Mouse (Mus musculus): ENCODE results near the gene Eif2b3. TPM values are rescaled to one million over a fixed set of nuclear protein-coding genes. Genes with fewer than 3 reads are reported as not detected.

The Eif2b3 gene
- total and polyA plus RNA-seq, 3 experiments, result 49.9 to 96.2 (median 84.9) TPM

DNA sequence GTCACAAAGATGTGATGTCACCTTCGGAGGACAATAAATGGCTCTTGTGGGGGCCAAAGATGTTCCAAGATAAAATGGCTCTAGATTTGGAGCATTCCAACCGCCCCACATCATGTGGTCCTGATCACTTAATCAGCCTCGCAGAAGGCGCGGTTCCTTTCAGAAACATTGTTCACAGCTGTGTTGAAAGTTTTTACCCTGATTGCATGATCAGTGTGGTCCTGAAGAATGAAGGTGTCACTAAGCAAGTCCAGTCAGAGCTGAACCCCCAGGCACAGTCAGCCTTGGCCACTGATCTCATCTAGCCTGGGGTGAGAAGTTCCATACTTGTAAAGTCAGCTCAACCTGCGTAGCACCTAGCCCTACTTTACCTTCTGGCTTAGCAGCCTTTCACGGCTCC lies 98.7 kb downstream of the Eif2b3 start:
- Histone ChIP-seq H3K4me3 (replicated peaks in 1 of 3; ENCODE audit: low read depth in 2 of 3, low read length in 2 of 3, poor library complexity in 1 of 3) (no peak overlapping the region), H3K27me3 (replicated peaks) (no peaks in the 10 kb centered on the region), H3K4me1 (ENCODE audit: control insufficient read depth in 1 of 2, insufficient read depth in 2 of 2) (peaks cover 5 to 27% of the 10 kb centered on the region in 2 experiments; a peak in 3 of 4 replicates), H3K9ac (ENCODE audit: insufficient read depth, low read depth) (no peak overlapping the region), H3K9me3 (replicated peaks; ENCODE audit: low read length) (no peaks in the 10 kb centered on the region), H3K36me3 (replicated peaks in 1 of 2; ENCODE audit: control insufficient read depth in 1 of 2, insufficient read depth in 1 of 2, low read length in 1 of 2) (peaks cover 5 to 33% of the 10 kb centered on the region in 2 experiments), H3K79me2 (replicated peaks; ENCODE audit: control insufficient read depth, extremely low read depth, insufficient read depth, poor library complexity, severe bottlenecking) (peaks cover 8% of the 10 kb centered on the region; the same call in 1 of the 2 replicates), H3K4me2 (ENCODE audit: insufficient read depth, low read depth, poor library complexity, severe bottlenecking) (no peak overlapping the region), H3K27ac (ENCODE audit: insufficient read depth, low read depth) (no peak overlapping the region)
- no peak for DNase-seq (ENCODE audit: extremely low read depth)
- dilution Hi-C loops (cut with MboI; ENCODE audit: extremely low pct_ligation_motif_present, extremely low pct_unique_long_range_greater_than_20kb, low sequenced_read_pairs), result no loop called here
- in situ Hi-C loops (cut with MboI; ENCODE audit: low pct_ligation_motif_present, low pct_unique_long_range_greater_than_20kb, low sequenced_read_pairs), result no loop called here
- TF ChIP-seq ZMIZ1 (IDR thresholded peaks at IDR 0.05; ENCODE audit: low read depth, low read length) (no peak), EP300 (IDR thresholded peaks at IDR 0.05; ENCODE audit: low read length) (no peak), CHD2 (IDR thresholded peaks at IDR 0.05; ENCODE audit: low read length) (no peak), JUN (IDR thresholded peaks at IDR 0.05; ENCODE audit: insufficient read depth, low read depth, low read length) (no peak), NELFE (IDR thresholded peaks at IDR 0.05; ENCODE audit: low read depth, low read length) (no peak), E2F4 (IDR thresholded peaks at IDR 0.05; ENCODE audit: insufficient replicate concordance, low read depth, low read length) (no peak)

DNA sequence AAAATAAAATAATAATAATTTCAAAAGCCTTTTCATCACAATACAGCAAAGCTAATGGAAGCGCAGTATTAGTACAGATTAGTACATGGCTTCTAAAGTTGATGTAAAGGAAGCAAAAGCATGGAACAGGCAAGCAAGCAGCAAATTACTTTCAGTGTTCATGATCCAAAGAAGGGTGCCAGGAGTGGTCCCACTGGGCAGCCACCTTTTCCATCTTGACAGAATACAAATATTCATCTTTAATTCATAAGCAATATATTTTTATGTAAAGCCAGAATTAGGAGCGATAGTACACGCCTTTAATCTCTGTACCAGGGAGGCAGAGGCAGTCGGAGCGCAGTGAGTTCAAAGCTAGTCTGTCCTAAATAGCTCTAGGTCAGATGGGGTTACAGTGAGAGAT lies 100.4 kb downstream of the Eif2b3 start:
- in situ Hi-C loops (cut with MboI; ENCODE audit: low pct_ligation_motif_present, low pct_unique_long_range_greater_than_20kb, low sequenced_read_pairs), result no loop called here
- Histone ChIP-seq H3K27ac (ENCODE audit: insufficient read depth, low read depth) (peak overlapping the region; percentile 89; the same call in 1 of the 2 replicates), H3K4me3 (replicated peaks in 1 of 3; ENCODE audit: low read depth in 2 of 3, low read length in 2 of 3, poor library complexity in 1 of 3) (peak overlapping the region; percentile 69 to 87 (median 85))

DNA sequence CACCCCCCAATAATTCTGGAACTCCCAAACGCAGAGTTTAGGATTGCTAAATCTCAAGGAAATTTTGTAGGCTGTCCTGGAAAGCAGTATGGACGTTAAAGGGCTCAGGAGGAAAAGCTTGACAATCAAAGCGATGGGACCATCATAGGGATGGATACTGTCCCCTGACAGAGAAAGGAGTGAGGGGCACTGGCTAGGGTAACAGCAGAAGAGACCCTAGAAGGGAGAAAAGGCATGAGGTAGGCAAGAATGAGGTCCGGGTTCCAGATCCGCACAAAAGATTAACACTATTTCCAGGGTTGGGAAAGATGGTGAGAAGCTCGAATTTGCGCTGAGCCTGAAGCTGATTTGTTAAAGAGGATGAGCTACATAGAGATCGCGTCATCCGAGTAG lies 100.8 kb downstream of the Eif2b3 start:
- H3K79me2 ChIP-seq (replicated peaks; ENCODE audit: control insufficient read depth, extremely low read depth, insufficient read depth, poor library complexity, severe bottlenecking), result peaks cover 8% of the 10 kb centered on the region; the same call in 1 of the 2 replicates
- in situ Hi-C loops (cut with MboI; ENCODE audit: low pct_ligation_motif_present, low pct_unique_long_range_greater_than_20kb, low sequenced_read_pairs), result no loop called here
- peak overlapping the region; percentile 69 to 87 (median 85) for H3K4me3 ChIP-seq (replicated peaks in 1 of 3; ENCODE audit: low read depth in 2 of 3, low read length in 2 of 3, poor library complexity in 1 of 3)
- peak overlapping the region; percentile 96 for H3K9ac ChIP-seq (ENCODE audit: insufficient read depth, low read depth)
- no peak for DNase-seq (ENCODE audit: extremely low read depth)
- H3K27ac ChIP-seq (ENCODE audit: insufficient read depth, low read depth), result peak overlapping the region; percentile 89
- H3K27me3 ChIP-seq (replicated peaks), result no peaks in the 10 kb centered on the region
- H3K4me2 ChIP-seq (ENCODE audit: insufficient read depth, low read depth, poor library complexity, severe bottlenecking), result peak overlapping the region; percentile 92
- peaks cover 5 to 45% of the 10 kb centered on the region in 2 experiments; a peak in 3 of 4 replicates for H3K4me1 ChIP-seq (ENCODE audit: control insufficient read depth in 1 of 2, insufficient read depth in 2 of 2)
- dilution Hi-C loops (cut with MboI; ENCODE audit: extremely low pct_ligation_motif_present, extremely low pct_unique_long_range_greater_than_20kb, low sequenced_read_pairs), result no loop called here
- no peaks in the 10 kb centered on the region for H3K9me3 ChIP-seq (replicated peaks; ENCODE audit: low read length)
- H3K36me3 ChIP-seq (replicated peaks in 1 of 2; ENCODE audit: control insufficient read depth in 1 of 2, insufficient read depth in 1 of 2, low read length in 1 of 2), result peaks cover 5 to 27% of the 10 kb centered on the region in 2 experiments
- TF ChIP-seq ETS1 (conservative IDR thresholded peaks at IDR 0.05; ENCODE audit: low read depth, low read length), result no peak
- TF ChIP-seq MAZ (IDR thresholded peaks at IDR 0.05; ENCODE audit: low read depth, low read length), result no peak
- TF ChIP-seq GABPA (IDR thresholded peaks at IDR 0.05; ENCODE audit: insufficient replicate concordance, low read depth, low read length), result no peak
- TF ChIP-seq ZC3H11A (IDR thresholded peaks at IDR 0.05; ENCODE audit: low read depth, low read length), result no peak

More for the DNA sequence above, 100.4 kb downstream of the Eif2b3 start:
- no peak for DNase-seq (ENCODE audit: extremely low read depth)
- dilution Hi-C loops (cut with MboI; ENCODE audit: extremely low pct_ligation_motif_present, extremely low pct_unique_long_range_greater_than_20kb, low sequenced_read_pairs), result no loop called here
- Histone ChIP-seq H3K4me1 (ENCODE audit: control insufficient read depth in 1 of 2, insufficient read depth in 2 of 2) (peaks cover 5 to 41% of the 10 kb centered on the region in 2 experiments; a peak in 3 of 4 replicates), H3K27me3 (replicated peaks) (no peaks in the 10 kb centered on the region), H3K36me3 (replicated peaks in 1 of 2; ENCODE audit: control insufficient read depth in 1 of 2, insufficient read depth in 1 of 2, low read length in 1 of 2) (peaks cover 5 to 30% of the 10 kb centered on the region in 2 experiments), H3K9ac (ENCODE audit: insufficient read depth, low read depth) (peak overlapping the region; percentile 96), H3K9me3 (replicated peaks; ENCODE audit: low read length) (no peaks in the 10 kb centered on the region), H3K4me2 (ENCODE audit: insufficient read depth, low read depth, poor library complexity, severe bottlenecking) (peak overlapping the region; percentile 92), H3K79me2 (replicated peaks; ENCODE audit: control insufficient read depth, extremely low read depth, insufficient read depth, poor library complexity, severe bottlenecking) (peaks cover 8% of the 10 kb centered on the region; the same call in 1 of the 2 replicates)
- no peak for TF ChIP-seq CHD2 (IDR thresholded peaks at IDR 0.05; ENCODE audit: low read length)
- no peak for TF ChIP-seq MXI1 (IDR thresholded peaks at IDR 0.05; ENCODE audit: low read depth, low read length)
- TF ChIP-seq ZNF384 (IDR thresholded peaks at IDR 0.05; ENCODE audit: low read depth, low read length), result no peak
- TF ChIP-seq PAX5 (IDR thresholded peaks at IDR 0.05; ENCODE audit: low read length), result no peak
- no peak for TF ChIP-seq SMC3 (IDR thresholded peaks at IDR 0.05; ENCODE audit: low read depth, low read length)
- no peak for TF ChIP-seq CTCF (conservative IDR thresholded peaks at IDR 0.05 in 1 of 2, IDR thresholded peaks at IDR 0.05 in 1 of 2; ENCODE audit: low read depth in 2 of 2, low read length in 2 of 2)
- TF ChIP-seq BHLHE40 (IDR thresholded peaks at IDR 0.05; ENCODE audit: low read depth, low read length), result no peak
- no peak for TF ChIP-seq UBTF (IDR thresholded peaks at IDR 0.05; ENCODE audit: low read depth, low read length)
- TF ChIP-seq IRF4 (IDR thresholded peaks at IDR 0.05; ENCODE audit: low read depth, low read length), result no peak
